8 mouse cellular contexts compared by ENCODE assay signal in genomic region chr6:144782031-144782857, GRCm38 (mm10). TPM values are rescaled to one million over a fixed set of nuclear protein-coding genes. Genes with fewer than 3 reads are reported as not detected.
A peak's percentile ranks its signal among the peaks of the same experiment; 100 is the strongest.
DNase-seq lines count a peak whose midpoint lies in the region; ATAC-seq and TF ChIP-seq lines count a peak whose summit lies in the region.

No protein-coding gene starts in this region.

- peak overlapping the region; percentile 68 for H3K4me3 ChIP-seq in cortical plate, adult 2 months (ENCODE audit: insufficient read depth, low read length)
- H3K4me3 ChIP-seq in heart, postnatal 0 days (ENCODE audit: low read depth, low read length), result peak overlapping the region; percentile 87
- H3K4me3 ChIP-seq in liver, embryonic 12.5 days, result peak overlapping the region; percentile 62
- peak overlapping the region; percentile 63 for H3K4me3 ChIP-seq in neural tube, embryonic 13.5 days

- H3K27me3 ChIP-seq in heart, postnatal 0 days (ENCODE audit: control insufficient read depth, insufficient read depth, low read length), result peaks cover 11% of the 10 kb centered on the region; the same call in 1 of the 2 replicates
- peaks cover 43% of the 10 kb centered on the region for H3K27me3 ChIP-seq in liver, embryonic 12.5 days (replicated peaks)
- H3K27me3 ChIP-seq in neural tube, embryonic 13.5 days, result peaks cover 19% of the 10 kb centered on the region

- WGBS in heart, postnatal 0 days, result under 1% methylated on average over 53 of the region's 55 CpGs
- WGBS in liver, embryonic 12.5 days (ENCODE audit: insufficient replicate concordance), result 2% methylated on average over 52 of the region's 55 CpGs
- WGBS in neural tube, embryonic 13.5 days, result 1% methylated on average over 35 of the region's 55 CpGs

- no peaks in the 10 kb centered on the region for H3K36me3 ChIP-seq in heart, postnatal 0 days (replicated peaks; ENCODE audit: control insufficient read depth, insufficient read depth, low read length)
- no peaks in the 10 kb centered on the region for H3K36me3 ChIP-seq in liver, embryonic 12.5 days
- no peaks in the 10 kb centered on the region for H3K36me3 ChIP-seq in neural tube, embryonic 13.5 days

- no peaks in the 10 kb centered on the region for H3K9me3 ChIP-seq in heart, postnatal 0 days (replicated peaks; ENCODE audit: control insufficient read depth, low read length)
- H3K9me3 ChIP-seq in liver, embryonic 12.5 days (replicated peaks), result no peaks in the 10 kb centered on the region
- H3K9me3 ChIP-seq in neural tube, embryonic 13.5 days, result no peaks in the 10 kb centered on the region

- no peaks in the 10 kb centered on the region for H3K4me1 ChIP-seq in cortical plate, adult 2 months (ENCODE audit: control insufficient read depth, insufficient read depth, low read length)
- peaks cover 2% of the 10 kb centered on the region; the same call in 1 of the 2 replicates for H3K4me1 ChIP-seq in heart, postnatal 0 days (ENCODE audit: control insufficient read depth, insufficient read depth)
- no peaks in the 10 kb centered on the region for H3K4me1 ChIP-seq in liver, embryonic 12.5 days
- H3K4me1 ChIP-seq in neural tube, embryonic 13.5 days (replicated peaks), result peaks cover 28% of the 10 kb centered on the region

- peak; percentile 41 to 47 for DNase-seq in cerebellum, postnatal 14 days
- DNase-seq in cerebellum, adult 11 months, result no peak
- peak; percentile 10 to 20 for DNase-seq in B cell, adult 2 months
- DNase-seq in heart, postnatal 0 days (ENCODE audit: low spot score), result no peak
- no peak for DNase-seq in urinary bladder, adult 2 months (ENCODE audit: low spot score)

- TF ChIP-seq POLR2A in cortical plate, adult 2 months (IDR thresholded peaks at IDR 0.05; ENCODE audit: extremely low read depth, insufficient read depth, low read length), result no peak

- peak overlapping the region; percentile 99 for H3K4me2 ChIP-seq in heart, postnatal 0 days (ENCODE audit: low read depth, low read length)
- H3K4me2 ChIP-seq in liver, embryonic 12.5 days, result peak overlapping the region; percentile 75
- peak overlapping the region; percentile 93 for H3K4me2 ChIP-seq in neural tube, embryonic 13.5 days

- TF ChIP-seq CTCF in cortical plate, adult 2 months (IDR thresholded peaks at IDR 0.05; ENCODE audit: extremely low read depth, insufficient read depth, low read length), result no peak
- TF ChIP-seq CTCF in heart, postnatal 0 days (IDR thresholded peaks at IDR 0.05; ENCODE audit: low read depth), result no peak

- TF ChIP-seq EP300 in heart, postnatal 0 days (IDR thresholded peaks at IDR 0.05; ENCODE audit: low read depth), result no peak

- no peak overlapping the region for H3K27ac ChIP-seq in cortical plate, adult 2 months (ENCODE audit: insufficient read depth, low read length)
- H3K27ac ChIP-seq in heart, postnatal 0 days (ENCODE audit: low read depth), result no peak overlapping the region
- peak overlapping the region; percentile 69; the same call in 1 of the 2 replicates for H3K27ac ChIP-seq in liver, embryonic 12.5 days
- peak overlapping the region; percentile 81 for H3K27ac ChIP-seq in neural tube, embryonic 13.5 days (replicated peaks)

- peak; percentile 22 for ATAC-seq in heart, postnatal 0 days (ENCODE audit: insufficient read depth, low read depth)
- 0 out of 2 replicates have a peak, but pooled peaks have one; percentile 26 for ATAC-seq in liver, embryonic 12.5 days
- peak; percentile 68 for ATAC-seq in neural tube, embryonic 13.5 days (ENCODE audit: low read depth)

- peak overlapping the region; percentile 62 for H3K9ac ChIP-seq in heart, postnatal 0 days (replicated peaks; ENCODE audit: low read depth, low read length)
- H3K9ac ChIP-seq in liver, embryonic 12.5 days, result peak overlapping the region; percentile 64
- peak overlapping the region; percentile 90 for H3K9ac ChIP-seq in neural tube, embryonic 13.5 days

RNA-seq across cellular contexts. Expression of gene Sox5, which starts 0.5 kb away (rescaled TPM):
- polyA plus RNA-seq in cortical plate, adult 2 months (2012; rRNA removed), result 24.3 and 28.9 TPM in 2 replicates
- 1.6 and 2.1 TPM in 2 replicates for total RNA-seq in heart, postnatal 0 days (2014; rRNA removed; ENCODE audit: low replicate concordance)
- polyA plus RNA-seq in heart, postnatal 0 days (2015; fragmentation: Nextera tagmentation; extraction: Ambion mirVana), result 3.2 and 3.7 TPM in 2 replicates
- 5.9 and 6.2 TPM in 2 replicates for polyA plus RNA-seq in liver, embryonic 12.5 days (2016; fragmentation: Nextera tagmentation; extraction: Ambion mirVana)
- 24.8 and 33.7 TPM in 2 replicates for polyA plus RNA-seq in neural tube, embryonic 13.5 days (2015; fragmentation: Nextera tagmentation; extraction: Ambion mirVana)
- polyA plus RNA-seq in urinary bladder, adult 2 months (2012; rRNA removed), result 7.3 and 10.0 TPM in 2 replicates

Comparison
In these comparisons a context has a peak if more than half of its experiments do, and no peak if none do; other contexts are left out.
1. DNase-seq: peak in cerebellum, postnatal 14 days (2 of 2) and B cell, adult 2 months (2 of 2); none in cerebellum, adult 11 months (single experiment), heart, postnatal 0 days (single experiment) and urinary bladder, adult 2 months (single experiment).
2. H3K27ac ChIP-seq: peak in liver, embryonic 12.5 days (single experiment) and neural tube, embryonic 13.5 days (single experiment); none in cortical plate, adult 2 months (single experiment) and heart, postnatal 0 days (single experiment).
3. Peak in every context shown above with its lines, with median percentiles within 50 percentile points of each other: H3K4me3 ChIP-seq, ATAC-seq, H3K4me2 ChIP-seq and H3K9ac ChIP-seq.